Mouse (Mus musculus): ENCODE data around the gene D630045J12Rik. TPM values are rescaled to one million over a fixed set of nuclear protein-coding genes. Genes with fewer than 3 reads are reported as not detected.

The D630045J12Rik gene
- polyA plus RNA-seq, 1 experiment from 2014 or later, result 18.8 TPM

DNA sequence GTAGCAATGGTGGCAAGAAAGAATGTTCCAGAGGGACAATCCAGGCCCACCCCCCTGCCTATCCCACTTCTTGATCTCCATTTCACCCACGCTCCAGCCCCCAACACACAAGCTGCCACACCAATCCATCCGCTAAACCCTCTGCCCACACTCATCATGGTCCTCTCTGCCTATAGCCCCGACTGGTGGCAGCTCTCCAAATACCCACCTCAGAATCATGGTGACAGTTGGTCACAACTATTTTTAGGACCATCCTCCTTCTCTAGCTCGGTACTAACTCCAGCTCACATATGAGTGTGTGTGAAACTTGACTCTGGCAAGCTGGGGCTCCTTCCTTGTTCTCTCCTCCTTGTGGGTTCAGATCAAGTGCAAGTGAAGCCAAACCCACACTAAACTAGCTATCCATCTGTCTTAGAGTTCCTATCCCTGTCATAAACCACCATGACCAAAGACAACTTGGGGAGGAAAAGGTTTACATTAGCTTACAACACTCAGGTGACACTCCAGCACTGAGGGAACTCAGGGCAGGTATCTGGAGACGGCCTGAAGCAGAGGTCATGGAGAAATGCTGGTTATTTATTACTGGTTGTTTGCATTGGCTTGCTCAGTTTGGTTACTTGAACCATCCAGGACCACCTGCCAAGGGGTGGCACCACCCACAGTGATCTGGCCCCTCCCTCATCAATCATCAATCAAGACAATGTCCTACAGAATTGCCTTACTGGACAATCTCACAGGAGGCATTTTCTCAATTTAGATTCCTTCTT, 9.8 kb upstream of the D630045J12Rik start:
- DNase-seq (ENCODE audit: low spot score), result no peak
- H3K9me3 ChIP-seq (ENCODE audit: control insufficient read depth, low read length), result peaks cover 3% of the 10 kb centered on the region; the same call in 1 of the 2 replicates
- no peak overlapping the region for H3K4me3 ChIP-seq (replicated peaks; ENCODE audit: low read length)
- H3K27ac ChIP-seq, result no peak overlapping the region
- WGBS, result 79% methylated on average over 5 of the region's 5 CpGs
- H3K9ac ChIP-seq, result no peak overlapping the region
- H3K27me3 ChIP-seq (ENCODE audit: control insufficient read depth, insufficient read depth, low read length), result no peaks in the 10 kb centered on the region
- no peak for ATAC-seq (ENCODE audit: low FRiP score)
- no peaks in the 10 kb centered on the region for H3K36me3 ChIP-seq (replicated peaks; ENCODE audit: control insufficient read depth, insufficient read depth)
- no peak overlapping the region for H3K4me2 ChIP-seq (replicated peaks)
- H3K4me1 ChIP-seq (replicated peaks; ENCODE audit: control insufficient read depth, insufficient read depth, low read length), result no peaks in the 10 kb centered on the region

DNA sequence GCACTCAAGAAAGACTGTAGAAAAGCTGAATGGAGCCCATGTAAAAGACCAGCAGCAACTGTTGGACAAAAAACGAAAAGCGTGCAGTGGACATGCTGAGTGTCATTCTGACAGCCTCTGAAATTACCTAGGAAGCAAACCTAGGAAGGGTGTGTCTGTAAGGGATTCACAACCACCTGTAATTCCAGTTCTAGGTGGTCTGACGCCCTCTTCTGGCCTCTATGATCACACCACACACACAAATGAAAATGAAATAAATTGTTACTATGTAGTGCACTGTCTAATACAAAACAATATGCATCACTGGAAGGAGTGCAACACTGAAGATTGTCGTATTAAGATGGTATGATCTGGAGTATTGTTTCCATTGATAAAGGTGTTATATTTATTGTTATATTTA, 8.1 kb upstream of the D630045J12Rik start:
- 68% methylated on average over 4 of the region's 4 CpGs for WGBS
- DNase-seq (ENCODE audit: low spot score) (no peak), ATAC-seq (ENCODE audit: low FRiP score) (no peak)
- H3K4me2 ChIP-seq (replicated peaks), result no peak overlapping the region
- H3K27me3 ChIP-seq (ENCODE audit: control insufficient read depth, insufficient read depth, low read length), result no peaks in the 10 kb centered on the region
- no peaks in the 10 kb centered on the region for H3K4me1 ChIP-seq (replicated peaks; ENCODE audit: control insufficient read depth, insufficient read depth, low read length)
- no peak overlapping the region for H3K4me3 ChIP-seq (replicated peaks; ENCODE audit: low read length)
- H3K9me3 ChIP-seq (ENCODE audit: control insufficient read depth, low read length), result peaks cover 3% of the 10 kb centered on the region; the same call in 1 of the 2 replicates
- H3K9ac ChIP-seq, result no peak overlapping the region
- no peak overlapping the region for H3K27ac ChIP-seq
- no peaks in the 10 kb centered on the region for H3K36me3 ChIP-seq (replicated peaks; ENCODE audit: control insufficient read depth, insufficient read depth)

DNA sequence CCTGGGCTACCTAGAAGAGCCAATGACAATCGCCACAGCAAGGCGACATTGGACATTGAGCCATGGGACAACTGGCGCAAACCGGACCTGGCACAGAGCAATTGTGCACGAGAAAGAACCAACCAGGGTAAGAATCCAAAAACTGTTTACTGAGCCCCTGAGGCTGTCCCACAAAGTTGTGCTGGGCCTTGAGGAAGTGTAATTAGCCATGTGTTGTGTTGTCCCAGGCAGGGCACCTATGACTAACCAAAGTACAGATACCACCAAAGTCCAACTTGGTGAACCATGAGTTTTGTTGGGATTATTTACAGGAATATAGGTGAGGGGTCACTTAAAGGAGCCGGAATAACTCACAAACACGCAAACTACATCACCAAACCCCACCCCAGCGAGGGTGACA, 3.7 kb upstream of the D630045J12Rik start:
- no peaks in the 10 kb centered on the region; the same call in 1 of the 2 replicates for H3K4me1 ChIP-seq (replicated peaks; ENCODE audit: control insufficient read depth, insufficient read depth, low read length)
- ATAC-seq (ENCODE audit: low FRiP score) (no peak), DNase-seq (ENCODE audit: low spot score) (no peak)
- H3K9me3 ChIP-seq (ENCODE audit: control insufficient read depth, low read length), result peaks cover 3% of the 10 kb centered on the region; the same call in 1 of the 2 replicates
- H3K4me3 ChIP-seq (replicated peaks; ENCODE audit: low read length), result no peak overlapping the region
- H3K36me3 ChIP-seq (replicated peaks; ENCODE audit: control insufficient read depth, insufficient read depth), result no peaks in the 10 kb centered on the region
- 97% methylated on average over 8 of the region's 8 CpGs for WGBS
- H3K27ac ChIP-seq, result no peak overlapping the region
- no peaks in the 10 kb centered on the region for H3K27me3 ChIP-seq (ENCODE audit: control insufficient read depth, insufficient read depth, low read length)
- H3K9ac ChIP-seq, result no peak overlapping the region
- H3K4me2 ChIP-seq (replicated peaks), result no peak overlapping the region

DNA sequence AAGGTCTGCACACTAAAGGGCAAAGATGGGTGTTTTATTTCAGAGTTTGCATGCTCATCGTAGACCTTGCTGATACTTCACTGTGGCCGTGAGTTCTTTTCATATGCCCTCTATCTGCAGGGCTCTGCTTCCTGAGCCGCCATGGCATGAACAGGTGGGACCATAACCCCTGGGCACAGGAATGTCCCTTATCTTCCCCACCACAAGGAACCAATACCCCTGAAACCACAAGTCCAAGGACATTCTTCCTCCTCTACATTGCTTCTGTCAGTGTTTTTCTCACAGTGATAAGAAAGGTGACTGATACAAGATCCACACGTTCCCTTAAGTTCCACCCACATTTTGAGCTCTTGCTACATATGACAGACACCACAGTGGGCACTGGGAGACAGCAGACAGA, 3.0 kb upstream of the D630045J12Rik start:
- DNase-seq (ENCODE audit: low spot score) (no peak), ATAC-seq (ENCODE audit: low FRiP score) (no peak)
- Histone ChIP-seq H3K4me2 (replicated peaks) (no peak overlapping the region), H3K36me3 (replicated peaks; ENCODE audit: control insufficient read depth, insufficient read depth) (no peaks in the 10 kb centered on the region), H3K4me3 (replicated peaks; ENCODE audit: low read length) (no peak overlapping the region), H3K9me3 (ENCODE audit: control insufficient read depth, low read length) (peaks cover 3% of the 10 kb centered on the region; the same call in 1 of the 2 replicates), H3K27me3 (ENCODE audit: control insufficient read depth, insufficient read depth, low read length) (no peaks in the 10 kb centered on the region), H3K27ac (no peak overlapping the region), H3K9ac (no peak overlapping the region), H3K4me1 (replicated peaks; ENCODE audit: control insufficient read depth, insufficient read depth, low read length) (peaks cover 7% of the 10 kb centered on the region)
- 97% methylated on average over 4 of the region's 4 CpGs for WGBS

DNA sequence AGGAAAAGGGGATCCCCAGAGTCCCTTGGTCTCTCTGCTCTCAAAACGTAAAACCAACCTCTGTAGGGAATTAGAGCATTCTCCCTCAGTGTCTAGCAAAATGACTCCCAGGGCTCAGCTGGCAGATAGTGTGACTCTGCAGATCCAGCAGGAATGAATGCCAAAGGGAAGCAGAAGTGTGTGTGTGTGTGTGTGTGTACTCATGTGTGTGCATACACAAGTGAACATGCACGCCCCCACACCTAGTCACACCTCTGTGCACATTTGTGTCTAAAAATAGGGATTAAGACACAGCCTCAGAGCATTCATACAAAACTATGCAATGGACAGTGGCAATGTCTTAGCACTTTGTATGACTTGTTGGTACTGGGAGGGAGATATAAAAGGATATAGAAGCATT, 2.0 kb upstream of the D630045J12Rik start:
- WGBS, result 58% methylated on average over 2 of the region's 2 CpGs

DNA sequence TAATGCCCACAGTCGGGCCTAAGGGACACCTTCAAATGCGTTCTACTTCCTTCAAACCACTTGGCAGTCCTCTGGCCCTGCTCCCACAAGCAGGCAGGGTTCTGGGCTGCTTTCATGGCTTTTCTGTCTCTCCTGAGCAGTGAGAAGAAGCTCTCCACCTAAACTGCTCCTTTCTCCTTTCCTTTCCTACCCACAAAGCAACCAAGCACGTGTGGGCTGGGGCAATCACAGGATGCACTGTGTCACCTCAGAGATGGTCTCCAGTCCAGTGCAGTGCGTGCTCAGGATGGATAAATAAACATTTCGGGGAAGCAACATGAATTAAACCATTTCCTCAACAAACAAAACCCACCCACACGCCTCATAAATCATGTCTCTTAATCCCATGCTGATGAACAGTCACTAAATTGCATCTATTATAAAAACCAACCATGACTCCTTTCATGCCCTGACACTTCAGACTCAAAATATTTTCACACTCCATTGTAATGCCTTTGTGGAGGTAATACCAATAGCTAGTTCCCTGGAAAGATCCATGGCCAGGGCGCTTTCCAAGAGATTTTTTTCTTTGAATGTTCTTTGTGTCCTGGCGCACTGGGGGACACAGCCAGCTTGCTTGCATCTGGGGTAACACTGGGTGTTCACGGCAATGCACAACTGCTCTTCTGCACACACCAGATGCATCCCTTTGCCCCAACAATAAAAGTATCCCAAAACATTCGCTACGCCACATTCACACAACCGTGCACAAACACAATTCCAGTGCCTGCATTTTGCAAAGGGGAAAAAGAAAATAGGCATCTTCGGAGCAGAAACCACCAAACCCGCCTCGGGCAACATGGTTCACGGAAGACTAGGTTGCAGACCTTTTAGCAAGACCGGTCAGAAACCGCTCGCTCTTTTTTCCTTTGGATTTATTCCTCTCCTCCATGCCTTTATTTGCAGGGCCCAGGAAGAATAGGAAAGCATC, 758 bp downstream of the D630045J12Rik start:
- WGBS, result 3% methylated on average over 19 of the region's 19 CpGs
- DNase-seq (ENCODE audit: low spot score), result peak; percentile 57
- Histone ChIP-seq H3K9me3 (ENCODE audit: control insufficient read depth, low read length) (no peaks in the 10 kb centered on the region), H3K9ac (peak overlapping the region; percentile 100), H3K4me3 (replicated peaks; ENCODE audit: low read length) (peak overlapping the region; percentile 97), H3K4me2 (replicated peaks) (peak overlapping the region; percentile 80), H3K4me1 (replicated peaks; ENCODE audit: control insufficient read depth, insufficient read depth, low read length) (peaks cover 33% of the 10 kb centered on the region), H3K36me3 (replicated peaks; ENCODE audit: control insufficient read depth, insufficient read depth) (no peaks in the 10 kb centered on the region), H3K27me3 (ENCODE audit: control insufficient read depth, insufficient read depth, low read length) (no peaks in the 10 kb centered on the region), H3K27ac (peak overlapping the region; percentile 98)
- no peak for ATAC-seq (ENCODE audit: low FRiP score)

More for the DNA sequence above, 2.0 kb upstream of the D630045J12Rik start:
- H3K36me3 ChIP-seq (replicated peaks; ENCODE audit: control insufficient read depth, insufficient read depth), result no peaks in the 10 kb centered on the region
- peaks cover 3% of the 10 kb centered on the region; the same call in 1 of the 2 replicates for H3K9me3 ChIP-seq (ENCODE audit: control insufficient read depth, low read length)
- ATAC-seq (ENCODE audit: low FRiP score) (no peak), DNase-seq (ENCODE audit: low spot score) (no peak)
- H3K4me1 ChIP-seq (replicated peaks; ENCODE audit: control insufficient read depth, insufficient read depth, low read length), result peaks cover 17% of the 10 kb centered on the region
- no peak overlapping the region for H3K9ac ChIP-seq
- H3K4me2 ChIP-seq (replicated peaks), result no peak overlapping the region
- no peaks in the 10 kb centered on the region for H3K27me3 ChIP-seq (ENCODE audit: control insufficient read depth, insufficient read depth, low read length)
- no peak overlapping the region for H3K4me3 ChIP-seq (replicated peaks; ENCODE audit: low read length)
- H3K27ac ChIP-seq, result no peak overlapping the region

DNA sequence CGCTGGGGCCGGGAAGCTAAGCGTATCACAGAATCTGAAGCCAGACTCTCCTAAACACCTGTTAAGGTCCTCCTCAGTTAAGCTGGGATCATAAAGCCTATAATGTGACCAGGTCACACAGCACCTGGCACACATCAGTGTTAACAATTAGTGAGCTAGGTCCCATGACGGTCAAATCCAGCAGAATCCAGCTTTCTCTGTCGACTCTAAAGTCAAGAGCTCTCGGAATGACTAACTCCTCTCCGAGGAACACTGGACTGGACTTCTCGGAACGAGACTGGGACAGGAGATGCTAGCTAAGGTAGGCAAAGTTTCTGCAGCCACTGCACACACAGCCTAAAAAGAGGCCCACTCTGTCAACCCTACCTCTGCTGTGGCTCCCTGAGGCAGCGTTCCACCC, 1.7 kb downstream of the D630045J12Rik start:
- DNase-seq (ENCODE audit: low spot score) (no peak), ATAC-seq (ENCODE audit: low FRiP score) (no peak)
- Histone ChIP-seq H3K4me1 (replicated peaks; ENCODE audit: control insufficient read depth, insufficient read depth, low read length) (peaks cover 38% of the 10 kb centered on the region), H3K9me3 (ENCODE audit: control insufficient read depth, low read length) (no peaks in the 10 kb centered on the region), H3K27ac (peak overlapping the region; percentile 98; the same call in 1 of the 2 replicates), H3K27me3 (ENCODE audit: control insufficient read depth, insufficient read depth, low read length) (no peaks in the 10 kb centered on the region), H3K4me2 (replicated peaks) (peak overlapping the region; percentile 80), H3K36me3 (replicated peaks; ENCODE audit: control insufficient read depth, insufficient read depth) (no peaks in the 10 kb centered on the region), H3K9ac (peak overlapping the region; percentile 100), H3K4me3 (replicated peaks; ENCODE audit: low read length) (peak overlapping the region; percentile 97)
- WGBS, result 57% methylated on average over 10 of the region's 10 CpGs

DNA sequence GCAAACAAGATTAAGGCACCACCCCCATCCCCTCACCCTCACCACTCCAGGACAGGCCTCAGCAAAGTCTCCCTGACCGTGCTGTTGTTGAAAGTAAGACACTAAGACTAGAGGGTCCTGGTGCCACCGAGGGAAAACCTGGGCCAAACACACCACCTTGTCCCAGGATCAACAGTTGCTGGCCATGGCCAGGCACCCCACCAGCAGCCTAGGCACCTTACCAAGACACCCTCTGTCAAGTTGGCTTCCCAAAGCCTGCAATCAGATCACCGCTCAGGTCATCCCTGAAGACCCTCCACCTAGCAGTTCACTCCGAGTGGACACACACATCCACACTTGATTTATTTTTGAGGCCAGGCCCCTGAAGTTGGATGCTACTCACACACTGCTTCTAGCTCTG, 2.3 kb downstream of the D630045J12Rik start:
- Histone ChIP-seq H3K4me2 (replicated peaks) (peak overlapping the region; percentile 80), H3K27ac (no peak overlapping the region), H3K4me1 (replicated peaks; ENCODE audit: control insufficient read depth, insufficient read depth, low read length) (peaks cover 38% of the 10 kb centered on the region), H3K4me3 (replicated peaks; ENCODE audit: low read length) (peak overlapping the region; percentile 97), H3K9ac (peak overlapping the region; percentile 100), H3K27me3 (ENCODE audit: control insufficient read depth, insufficient read depth, low read length) (no peaks in the 10 kb centered on the region), H3K36me3 (replicated peaks; ENCODE audit: control insufficient read depth, insufficient read depth) (no peaks in the 10 kb centered on the region), H3K9me3 (ENCODE audit: control insufficient read depth, low read length) (no peaks in the 10 kb centered on the region)
- DNase-seq (ENCODE audit: low spot score), result no peak
- no peak for ATAC-seq (ENCODE audit: low FRiP score)
- WGBS, result 75% methylated on average over 4 of the region's 4 CpGs

DNA sequence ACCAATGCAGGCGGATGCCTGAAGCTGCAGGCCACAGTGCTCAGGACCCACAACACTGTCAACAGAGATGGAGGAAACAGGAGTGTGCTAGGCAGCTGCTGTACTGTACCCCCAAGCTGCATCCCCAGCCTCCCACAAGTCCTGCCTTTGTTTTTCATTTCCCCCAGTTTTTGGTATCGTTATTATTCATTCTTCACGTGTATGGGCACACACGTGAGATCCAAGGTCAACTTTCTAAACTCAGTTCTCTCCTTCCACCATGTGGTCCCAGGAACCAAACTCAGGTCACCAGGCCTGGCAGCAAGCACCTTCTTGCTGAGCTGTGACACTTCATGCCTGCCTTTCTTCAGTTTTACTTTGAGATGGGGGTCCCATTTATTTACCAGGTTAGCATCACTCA, 6.4 kb downstream of the D630045J12Rik start:
- Histone ChIP-seq H3K9me3 (ENCODE audit: control insufficient read depth, low read length) (no peaks in the 10 kb centered on the region), H3K4me3 (replicated peaks; ENCODE audit: low read length) (no peak overlapping the region), H3K27me3 (ENCODE audit: control insufficient read depth, insufficient read depth, low read length) (no peaks in the 10 kb centered on the region), H3K36me3 (replicated peaks; ENCODE audit: control insufficient read depth, insufficient read depth) (no peaks in the 10 kb centered on the region), H3K4me2 (replicated peaks) (no peak overlapping the region), H3K4me1 (replicated peaks; ENCODE audit: control insufficient read depth, insufficient read depth, low read length) (peaks cover 45% of the 10 kb centered on the region), H3K9ac (no peak overlapping the region; the same call in 1 of the 2 replicates), H3K27ac (no peak overlapping the region)
- ATAC-seq (ENCODE audit: low FRiP score) (no peak), DNase-seq (ENCODE audit: low spot score) (no peak)
- 93% methylated on average over 4 of the region's 4 CpGs for WGBS
